Comparison of ENCODE assay signal across 8 mouse cellular contexts in the genomic region with DNA sequence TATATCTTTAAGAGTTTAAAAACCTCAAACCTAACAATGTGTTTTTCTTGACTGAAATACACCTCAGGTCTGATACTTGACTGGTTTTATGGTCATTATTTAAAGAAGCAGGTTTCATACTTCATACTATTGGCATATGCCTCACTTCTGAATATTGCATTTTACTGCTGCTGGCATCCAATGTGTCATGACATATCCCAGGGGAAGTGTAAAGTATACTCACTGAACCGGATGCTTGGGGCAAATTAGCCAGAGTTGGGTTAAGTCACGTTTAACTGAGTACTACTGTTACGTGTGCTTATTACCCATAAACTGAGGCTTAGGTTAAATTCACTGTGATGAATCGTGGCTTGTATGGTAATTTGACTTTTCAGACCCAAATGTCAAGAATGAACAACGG. TPM values are rescaled to one million over a fixed set of nuclear protein-coding genes. Genes with fewer than 3 reads are reported as not detected.
A peak's percentile ranks its signal among the peaks of the same experiment; 100 is the strongest.
DNase-seq lines count a peak whose midpoint lies in the region; ATAC-seq and TF ChIP-seq lines count a peak whose summit lies in the region.

No protein-coding gene starts in this region.

- no peaks in the 10 kb centered on the region for H3K36me3 ChIP-seq in lung, postnatal 0 days (ENCODE audit: insufficient read depth, low read length)
- no peaks in the 10 kb centered on the region for H3K36me3 ChIP-seq in limb, embryonic 15.5 days

- no peak for TF ChIP-seq EP300 in lung, postnatal 0 days (IDR thresholded peaks at IDR 0.05)

- peak; percentile 20 for DNase-seq in cerebellum, adult 9-11 months
- DNase-seq in cerebellum, adult 11 months, result no peak
- no peak for DNase-seq in lung, postnatal 0 days (ENCODE audit: low spot score)
- DNase-seq in lung, postnatal 10 days, result no peak
- no peak for DNase-seq in adrenal gland, adult 2 months
- no peak for DNase-seq in right cerebral cortex, adult 2 months (ENCODE audit: low spot score in 2 of 2)
- DNase-seq in urinary bladder, postnatal 4 days (ENCODE audit: low spot score in 2 of 2), result no peak

- H3K27me3 ChIP-seq in lung, postnatal 0 days (replicated peaks; ENCODE audit: insufficient read depth, low read length), result no peaks in the 10 kb centered on the region
- H3K27me3 ChIP-seq in limb, embryonic 15.5 days, result peaks cover 4% of the 10 kb centered on the region; the same call in 1 of the 2 replicates

- no peak overlapping the region for H3K9ac ChIP-seq in lung, postnatal 0 days (replicated peaks; ENCODE audit: low read depth)
- H3K9ac ChIP-seq in limb, embryonic 15.5 days, result no peak overlapping the region

- TF ChIP-seq CTCF in lung, postnatal 0 days (IDR thresholded peaks at IDR 0.05), result no peak

- no peaks in the 10 kb centered on the region for H3K9me3 ChIP-seq in lung, postnatal 0 days (ENCODE audit: low read length)
- no peaks in the 10 kb centered on the region for H3K9me3 ChIP-seq in limb, embryonic 15.5 days

- WGBS in lung, postnatal 0 days, result 75% methylated on average over 5 of the region's 5 CpGs
- 51% methylated on average over 5 of the region's 5 CpGs for WGBS in limb, embryonic 15.5 days

- no peak overlapping the region for H3K4me3 ChIP-seq in lung, postnatal 0 days (ENCODE audit: low read depth, low read length)
- H3K4me3 ChIP-seq in limb, embryonic 15.5 days, result peak overlapping the region; percentile 60

- peak overlapping the region; percentile 63 for H3K4me2 ChIP-seq in lung, postnatal 0 days (replicated peaks; ENCODE audit: low read depth, low read length)
- peak overlapping the region; percentile 69 for H3K4me2 ChIP-seq in limb, embryonic 15.5 days

- no peaks in the 10 kb centered on the region for H3K4me1 ChIP-seq in lung, postnatal 0 days (ENCODE audit: insufficient read depth, low read depth, low read length)
- 0 out of 2 replicates have a peak, but pooled peaks cover 3% of the 10 kb centered on the region for H3K4me1 ChIP-seq in limb, embryonic 15.5 days

- ATAC-seq in lung, postnatal 0 days, result no peak
- no peak for ATAC-seq in limb, embryonic 15.5 days (ENCODE audit: insufficient number of reproducible peaks, low FRiP score, low TSS enrichment, low read depth)

- no peak overlapping the region for H3K27ac ChIP-seq in lung, postnatal 0 days (ENCODE audit: low read length)
- H3K27ac ChIP-seq in limb, embryonic 15.5 days, result no peak overlapping the region

RNA-seq across cellular contexts. Expression of a gene that starts 29.5 kb away (rescaled TPM):
- polyA plus RNA-seq in lung, postnatal 0 days (2015; fragmentation: Nextera tagmentation; extraction: Ambion mirVana), result 0.54 and 0.67 TPM in 2 replicates
- 1.9 and 2.2 TPM in 2 replicates for polyA plus RNA-seq in limb, embryonic 15.5 days (2015; fragmentation: Nextera tagmentation; extraction: Ambion mirVana)
- 1 to 10 TPM in 1 of 2 experiments, under 1 TPM in 1; 0.66 to 1.1 TPM for total RNA-seq in adrenal gland, adult 2 months (2021)
- 0.54 and 1.7 TPM in 2 replicates for polyA plus RNA-seq in adrenal gland, adult 2 months (2012; rRNA removed)
